Mouse (Mus musculus) adrenal gland, postnatal 4 days (tissue): ENCODE measurements around the gene Synpo2l. TPM values are rescaled to one million over a fixed set of nuclear protein-coding genes. Genes with fewer than 3 reads are reported as not detected.
"Not testable (repeated sequence)": the region's sequence is repeated elsewhere in the genome, so short reads cannot be mapped to it uniquely, and the experiment has no call there.

ENCODE experiments used
- DNase-seq, 2 experiments: peaks; one replicate each; pipeline ENCODE4 v3.0.0; 2021 to 2022; ENCODE audit warnings: low spot score in 2 of 2, mixed read lengths in 2 of 2
- long read RNA-seq, 2 experiments: library from polyadenylated mRNA; stranded (forward); transcript quantifications; one replicate each; pipeline ENCODE4 v2.0.0; 2021
- total RNA-seq, 2 experiments: library from RNA; stranded (reverse); gene quantifications; 2 replicates each; pipeline ENCODE4 v1.2.3; 2021

Gene Synpo2l
- total RNA-seq: 10 to 100 TPM in 1 of 2 experiments, 1 to 10 TPM in 1; 3.6 to 11.8 TPM
- long read RNA-seq, experiment 1, partial matches to known transcripts: 0 of 4 reads
- long read RNA-seq, experiment 1, other reads (novel, unspliced or antisense): 3 of 4 reads
- long read RNA-seq, experiment 2, partial matches to known transcripts: 0 of 2 reads
- long read RNA-seq, experiment 2, other reads (novel, unspliced or antisense): 2 of 2 reads

DNA sequence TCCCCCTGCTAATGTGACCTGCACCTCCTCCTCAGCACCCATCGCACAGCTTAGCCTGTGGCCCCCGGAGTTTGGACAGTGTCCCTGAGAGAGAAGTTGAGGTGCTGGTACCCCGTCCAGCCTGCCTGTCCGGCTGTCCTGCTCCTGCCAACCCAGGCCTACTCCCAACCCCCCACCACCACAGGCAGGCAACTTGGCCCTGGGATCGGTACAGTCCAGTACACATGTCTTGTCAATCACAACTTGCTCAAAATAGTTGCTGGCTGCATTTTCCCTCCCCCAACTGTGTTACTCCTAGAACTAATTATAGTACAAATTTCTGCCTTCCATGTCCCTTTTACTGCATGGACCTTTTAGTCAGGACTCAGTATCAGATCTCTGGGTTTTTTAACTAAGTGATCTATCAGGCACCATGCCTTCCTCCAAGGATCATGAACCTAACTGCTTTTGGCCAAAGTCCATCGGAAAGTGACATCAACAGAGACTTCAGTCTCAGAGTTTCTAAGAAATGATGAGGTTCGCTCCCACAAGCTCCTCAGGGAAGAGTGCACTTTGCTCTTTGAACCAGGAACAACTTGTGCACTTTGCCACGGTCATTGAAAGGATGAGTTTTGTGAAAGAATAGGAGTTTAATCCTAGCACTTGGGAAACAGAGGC is at the start of gene Synpo2l:
Synpo2l (minus strand) TSS at position 201 of the 657 bp plus-strand sequence.
- no peak for DNase-seq

DNA sequence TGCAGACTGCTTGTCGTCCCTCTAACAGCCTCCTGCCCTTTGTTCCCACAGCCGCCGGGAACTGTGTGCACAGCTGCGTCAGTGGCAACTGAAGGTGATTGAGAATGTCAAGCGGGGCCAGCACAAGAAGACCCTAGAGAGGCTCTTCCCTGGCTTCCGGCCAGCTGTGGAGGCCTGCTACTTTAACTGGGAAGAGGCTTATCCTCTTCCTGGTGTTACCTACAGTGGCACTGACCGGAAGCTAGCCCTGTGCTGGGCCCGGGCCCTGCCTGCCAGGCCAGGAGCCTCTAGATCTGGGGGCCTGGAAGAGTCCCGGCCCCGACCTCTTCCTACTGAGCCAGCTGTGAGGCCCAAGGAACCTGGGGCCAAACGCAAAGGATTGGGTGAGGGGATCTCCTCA is 45.7 kb upstream of the Synpo2l start:
- DNase-seq: no peak

DNA sequence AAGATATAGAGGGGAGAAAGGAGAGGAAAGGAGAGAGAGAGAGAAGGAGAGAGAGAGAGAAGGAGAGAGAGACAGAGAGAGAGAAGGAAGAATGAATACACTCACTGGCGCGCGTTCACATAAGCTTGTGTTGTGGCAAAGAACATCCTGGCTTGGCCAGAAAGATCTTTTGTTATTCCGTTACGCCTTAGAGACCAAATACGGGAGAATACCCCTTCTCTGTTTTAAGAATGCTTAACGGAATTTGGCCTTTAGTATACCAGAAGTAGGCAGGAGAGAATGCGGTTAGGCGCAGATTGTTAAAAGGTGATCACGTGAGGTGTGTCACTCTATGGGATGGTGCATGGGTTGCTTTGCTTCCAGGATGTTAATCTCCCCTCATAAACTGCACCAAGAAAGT is 40.1 kb upstream of the Synpo2l start:
- no peak for DNase-seq

DNA sequence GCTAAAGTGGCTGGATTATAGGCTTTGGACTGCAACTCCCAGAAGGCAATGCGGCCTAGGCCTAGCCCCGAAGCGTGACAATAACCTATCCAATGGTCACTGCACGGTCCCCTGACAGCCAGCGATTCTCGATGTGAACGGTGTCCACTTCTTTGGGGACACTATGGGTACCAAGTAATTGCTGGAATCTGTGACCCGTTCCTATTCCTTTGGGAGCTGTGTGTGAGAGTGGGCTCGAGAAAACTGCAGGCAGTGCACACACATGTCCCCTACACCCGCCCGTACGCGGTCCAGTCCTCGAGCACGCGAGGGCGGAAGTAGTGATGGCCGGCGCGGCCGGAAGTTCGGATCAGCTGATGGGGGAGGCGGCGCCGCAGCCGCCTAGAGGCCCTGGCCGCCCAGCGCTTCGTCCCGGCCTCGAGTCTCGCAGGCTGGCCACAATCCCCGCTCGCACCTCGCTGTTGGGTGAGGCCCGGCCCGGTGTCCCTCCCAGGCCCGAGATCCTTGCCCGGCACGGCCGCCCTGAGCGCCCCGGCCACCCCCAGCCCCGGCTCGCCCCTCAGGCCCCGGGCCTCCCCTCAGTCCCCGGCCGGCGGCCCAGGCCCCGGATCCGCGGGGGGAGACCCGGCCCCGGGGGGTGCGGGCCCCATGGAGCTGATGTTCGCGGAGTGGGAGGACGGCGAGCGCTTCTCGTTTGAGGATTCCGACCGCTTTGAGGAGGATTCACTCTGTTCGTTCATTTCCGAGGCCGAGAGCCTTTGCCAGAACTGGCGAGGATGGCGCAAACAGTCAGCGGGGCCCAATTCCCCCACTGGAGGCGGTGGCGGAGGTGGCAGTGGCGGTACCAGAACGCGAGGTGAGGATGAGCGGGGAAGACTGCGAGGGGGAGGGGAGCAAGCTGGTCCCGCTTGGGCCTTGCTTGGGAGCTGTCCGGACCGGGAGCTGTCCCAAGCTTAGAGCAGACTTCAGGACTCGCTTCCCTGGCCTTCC is 39.3 kb upstream of the Synpo2l start, which contains the start of gene Zswim8:
Zswim8 (plus strand) TSS at position 352 of the 990 bp plus-strand sequence.
- peak; percentile 71 to 78 for DNase-seq

DNA sequence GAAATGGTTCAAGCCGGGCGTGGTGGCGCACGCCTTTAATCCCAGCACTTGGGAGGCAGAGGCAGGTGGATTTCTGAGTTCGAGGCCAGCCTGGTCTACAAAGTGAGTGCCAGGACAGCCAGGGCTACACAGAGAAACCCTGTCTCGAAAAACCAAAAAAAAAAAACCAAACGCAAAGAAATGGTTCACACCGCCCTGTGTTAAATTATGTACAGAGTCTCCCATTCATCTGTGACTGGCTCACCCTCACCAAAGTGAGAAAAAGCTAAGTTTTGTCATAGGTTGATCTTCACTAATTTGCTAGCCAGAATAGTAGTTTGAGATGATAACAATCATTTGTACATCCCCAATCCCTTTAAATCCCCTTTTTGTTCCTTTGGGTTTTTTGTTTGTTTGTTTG is 35.3 kb upstream of the Synpo2l start:
- DNase-seq: not testable (repeated sequence)

DNA sequence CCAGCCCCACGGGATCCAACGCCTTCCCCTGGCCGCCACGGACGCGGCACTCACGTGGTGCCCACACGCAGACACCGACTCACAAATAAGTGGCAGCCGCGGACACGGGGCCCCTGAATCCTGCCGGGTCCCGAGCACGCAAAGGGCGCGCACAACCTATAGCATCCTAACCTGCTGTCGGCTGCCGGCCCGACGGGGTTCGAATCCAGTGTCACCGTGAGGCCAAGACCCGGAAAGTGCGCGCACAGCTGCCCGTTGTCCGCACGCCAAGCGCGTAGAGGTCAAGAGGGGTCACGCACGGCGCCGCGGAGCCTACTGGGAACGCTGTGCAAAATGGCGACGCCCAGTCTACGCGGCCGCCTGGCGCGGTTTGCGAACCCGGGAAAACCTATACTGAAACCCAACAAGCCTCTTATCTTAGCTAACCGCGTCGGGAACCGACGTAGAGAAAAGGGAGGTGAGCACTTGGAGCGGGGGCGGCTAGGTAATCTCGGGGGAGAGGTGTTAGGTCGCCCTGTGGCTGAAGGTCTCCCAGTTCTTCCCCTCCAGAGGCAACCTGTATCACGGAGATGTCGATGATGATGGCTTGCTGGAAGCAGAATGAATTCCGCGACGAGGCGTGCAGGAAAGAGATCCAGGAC is 34.7 kb upstream of the Synpo2l start, which contains the start of gene Chchd1:
Chchd1 (plus strand) TSS at position 266 of the 641 bp plus-strand sequence.
- DNase-seq: peak; percentile 76 to 83

DNA sequence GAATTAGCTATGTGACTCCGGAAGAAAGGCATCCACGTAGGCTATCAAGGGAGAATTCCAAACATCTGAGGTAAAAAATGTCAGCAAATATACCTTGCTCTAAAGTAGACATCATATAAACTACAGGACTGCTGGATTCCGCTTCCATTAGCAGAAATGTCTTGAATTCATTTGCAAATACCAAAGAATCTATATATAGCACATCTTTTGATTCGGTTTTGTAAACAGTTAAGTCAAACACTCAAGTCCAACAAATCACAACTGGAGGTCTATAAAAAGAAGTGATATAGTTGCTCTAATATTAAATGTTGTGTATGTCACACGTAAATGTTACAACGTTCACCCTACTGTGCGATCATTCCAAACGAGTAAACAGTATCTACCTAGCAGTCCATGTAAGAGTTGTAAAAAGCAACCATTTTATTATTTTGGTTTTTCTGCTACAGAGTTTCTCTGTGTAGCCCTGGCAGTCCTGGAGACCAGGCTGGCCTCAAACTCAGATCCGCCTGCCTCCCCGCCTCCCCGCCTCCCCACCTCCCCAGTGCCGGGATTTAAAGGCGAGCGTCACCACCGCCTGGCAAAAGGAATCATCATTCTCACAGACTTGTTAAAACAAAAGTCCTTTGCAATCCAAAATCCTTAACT is 34.1 kb upstream of the Synpo2l start:
- DNase-seq: no peak

DNA sequence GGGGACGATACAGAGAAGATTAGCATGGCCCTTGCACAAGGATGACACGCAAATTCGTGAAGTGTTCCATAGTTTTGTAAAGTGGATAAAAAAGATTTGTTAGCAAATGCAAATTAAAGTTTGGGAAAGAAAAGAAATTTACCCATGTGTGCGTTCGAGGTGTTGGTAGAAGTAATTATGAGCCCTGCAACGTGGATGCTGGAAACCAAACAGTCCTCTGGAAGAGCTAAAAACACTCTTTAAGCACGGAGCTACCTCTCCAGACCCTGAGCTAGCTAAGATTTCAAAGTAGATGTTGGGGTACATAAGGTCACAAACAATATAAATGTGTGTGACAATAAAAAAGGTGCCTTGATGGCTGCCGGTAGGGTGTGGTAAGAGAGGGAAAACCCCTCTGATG is 33.4 kb upstream of the Synpo2l start:
- DNase-seq: no peak

DNA sequence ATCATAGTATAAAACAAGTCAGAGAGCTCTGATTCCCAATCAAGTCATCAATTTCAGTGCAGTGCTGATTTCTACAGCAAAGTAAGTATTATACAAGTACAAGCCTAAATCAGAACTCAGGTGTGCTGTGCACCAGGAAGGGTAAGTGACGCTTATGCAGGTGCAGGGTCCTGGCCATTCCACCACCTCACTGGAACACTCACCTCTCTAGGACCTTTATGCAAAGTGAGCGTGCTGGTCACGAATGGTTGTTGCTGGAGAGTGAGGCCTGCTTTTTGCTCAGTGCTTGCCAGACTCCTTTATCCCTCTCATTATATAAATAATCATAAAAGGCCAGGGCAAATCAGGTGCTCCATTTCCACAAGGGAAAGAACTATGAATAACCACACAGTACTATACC is 32.2 kb upstream of the Synpo2l start:
- no peak for DNase-seq

DNA sequence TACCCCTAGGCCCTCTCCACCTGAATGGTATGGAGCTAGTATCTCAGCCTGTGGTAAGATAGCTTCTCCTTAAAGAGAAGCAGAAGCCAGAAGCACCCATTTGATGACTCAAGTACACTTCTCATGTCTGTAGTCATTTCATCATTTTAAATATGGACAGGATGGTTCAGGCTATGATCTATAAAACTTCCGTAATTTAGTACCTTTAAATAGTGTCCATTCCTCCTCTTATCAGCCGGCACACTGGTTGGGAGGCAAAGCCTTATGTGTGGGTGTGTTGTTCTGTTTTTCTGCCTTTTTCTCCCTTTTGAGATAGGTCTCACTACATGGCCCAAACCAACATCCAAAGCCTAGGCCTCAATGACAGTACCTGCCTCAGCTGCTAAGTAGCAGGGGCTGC is 30.4 kb upstream of the Synpo2l start:
- DNase-seq: no peak

DNA sequence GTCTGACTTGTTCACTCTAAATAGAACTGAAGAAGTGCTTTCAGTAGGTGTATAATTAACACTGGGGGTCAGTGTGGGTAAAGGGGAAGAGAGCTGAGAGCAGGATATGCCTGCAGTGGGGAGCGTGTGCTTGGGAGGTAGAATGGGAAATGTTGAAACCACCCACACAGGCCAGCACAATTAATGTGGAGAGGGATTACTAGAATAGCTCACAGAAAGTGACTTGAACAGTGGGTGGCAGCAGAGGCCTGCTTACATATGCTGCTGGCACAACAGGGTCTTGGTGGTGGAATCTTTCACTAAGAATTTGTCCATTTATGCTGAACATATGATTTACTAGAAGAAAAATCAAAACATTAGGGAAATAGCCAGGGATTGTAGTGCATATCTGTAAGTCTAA is 28.8 kb upstream of the Synpo2l start:
- no peak for DNase-seq

DNA sequence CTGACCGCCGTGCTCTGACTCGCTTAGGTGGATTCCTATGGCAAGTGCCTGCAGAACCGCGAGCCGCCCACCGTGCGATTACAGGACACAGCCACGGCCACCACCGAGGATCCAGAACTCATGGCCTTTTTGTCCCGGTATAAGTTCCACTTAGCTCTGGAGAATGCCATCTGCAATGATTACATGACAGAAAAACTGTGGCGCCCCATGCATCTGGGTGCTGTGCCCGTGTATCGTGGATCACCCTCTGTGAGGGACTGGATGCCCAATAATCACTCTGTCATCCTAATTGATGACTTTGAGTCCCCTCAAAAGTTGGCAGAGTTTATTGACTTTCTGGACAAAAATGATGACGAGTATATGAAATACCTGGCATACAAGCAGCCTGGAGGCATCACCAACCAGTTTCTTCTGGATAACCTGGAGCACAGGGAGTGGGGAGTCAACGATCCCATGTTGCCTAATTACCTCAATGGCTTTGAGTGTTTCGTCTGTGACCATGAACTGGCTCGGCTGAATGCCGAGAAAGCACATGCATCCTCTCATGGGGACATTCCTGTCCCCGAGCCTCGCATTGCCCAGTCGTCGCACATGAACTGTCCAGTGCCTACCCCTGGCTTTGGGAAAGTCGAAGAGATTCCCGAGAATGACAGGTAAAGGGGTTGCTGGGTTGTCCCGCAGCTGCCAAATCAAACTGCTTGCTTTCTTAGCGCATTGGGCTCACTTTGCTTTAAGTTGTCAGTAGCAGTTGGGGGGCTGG is 27.8 kb upstream of the Synpo2l start:
- no peak for DNase-seq

DNA sequence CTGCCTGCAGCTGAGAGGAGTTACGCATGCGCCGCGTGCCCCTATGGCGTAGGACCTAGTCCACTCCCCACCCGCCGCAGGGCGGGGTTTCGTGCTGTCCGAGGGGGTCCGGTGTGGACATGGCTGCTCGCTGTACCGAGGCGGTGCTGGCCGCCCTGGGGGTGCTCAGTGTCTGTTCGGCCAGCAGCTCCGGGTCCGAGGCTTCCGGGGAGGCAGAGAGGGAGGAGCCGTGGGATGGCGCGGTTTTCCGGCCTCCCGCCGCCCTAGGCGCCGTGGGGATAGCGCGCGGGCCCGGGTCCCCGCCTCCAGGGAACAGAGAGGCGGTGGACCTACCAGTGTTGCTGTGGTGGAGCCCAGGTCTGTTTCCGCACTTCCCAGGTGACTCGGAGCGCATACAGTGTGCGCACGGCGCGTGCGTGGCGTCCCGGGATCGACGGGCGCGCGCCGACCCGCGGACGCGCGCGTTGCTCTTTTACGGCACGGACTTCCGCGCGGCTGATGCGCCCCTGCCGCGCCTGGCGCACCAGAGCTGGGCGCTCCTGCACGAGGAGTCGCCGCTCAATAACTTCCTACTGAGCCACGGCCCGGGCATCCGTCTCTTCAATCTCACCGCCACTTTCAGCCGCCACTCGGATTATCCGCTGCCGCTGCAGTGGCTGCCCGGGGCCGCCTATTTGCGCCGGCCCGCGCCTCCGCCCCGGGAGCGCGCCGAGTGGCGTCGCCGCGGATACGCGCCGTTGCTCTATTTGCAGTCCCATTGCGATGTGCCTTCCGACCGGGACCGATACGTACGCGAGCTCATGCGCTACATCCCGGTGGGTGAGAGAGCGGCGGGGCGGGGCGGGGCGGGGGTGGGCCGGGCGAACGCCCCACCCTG is 27.0 kb upstream of the Synpo2l start, which contains the start of gene Fut11:
Fut11 (plus strand) TSS at position 85 of the 877 bp plus-strand sequence.
- DNase-seq: peak; percentile 76 to 81

DNA sequence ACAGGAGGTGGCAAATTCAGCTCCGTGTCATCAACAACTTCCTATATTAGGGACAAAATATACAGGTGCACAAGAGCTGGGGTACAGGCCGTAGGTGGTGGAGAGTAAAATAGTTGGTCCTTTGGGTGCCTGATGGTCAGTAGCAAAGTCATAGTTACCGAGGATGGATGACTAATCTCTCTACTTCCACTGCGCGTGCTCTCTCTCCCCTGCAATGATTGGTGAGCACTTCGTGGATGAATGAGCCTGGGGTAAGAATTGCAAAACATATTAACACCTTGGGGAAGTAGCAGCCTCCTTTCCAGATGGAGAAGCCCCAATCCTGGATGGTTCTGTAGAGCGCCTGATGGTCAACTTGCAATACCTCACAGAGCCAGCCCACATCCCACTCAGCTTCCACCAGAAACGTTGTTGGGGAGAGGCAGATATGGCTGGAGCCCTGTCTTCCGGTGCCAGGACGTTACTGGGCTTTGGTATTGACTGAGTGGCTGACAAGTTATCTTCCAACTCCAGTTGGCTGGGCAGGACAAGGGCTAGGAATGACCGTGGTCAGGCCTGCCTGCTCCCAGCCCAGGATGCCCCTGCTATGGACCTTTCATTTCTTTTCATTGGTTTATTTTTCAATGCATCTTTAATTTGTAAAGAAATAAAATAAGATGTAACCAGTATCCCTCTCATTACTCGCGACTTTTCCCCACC is 26.2 kb upstream of the Synpo2l start:
- no peak for DNase-seq

DNA sequence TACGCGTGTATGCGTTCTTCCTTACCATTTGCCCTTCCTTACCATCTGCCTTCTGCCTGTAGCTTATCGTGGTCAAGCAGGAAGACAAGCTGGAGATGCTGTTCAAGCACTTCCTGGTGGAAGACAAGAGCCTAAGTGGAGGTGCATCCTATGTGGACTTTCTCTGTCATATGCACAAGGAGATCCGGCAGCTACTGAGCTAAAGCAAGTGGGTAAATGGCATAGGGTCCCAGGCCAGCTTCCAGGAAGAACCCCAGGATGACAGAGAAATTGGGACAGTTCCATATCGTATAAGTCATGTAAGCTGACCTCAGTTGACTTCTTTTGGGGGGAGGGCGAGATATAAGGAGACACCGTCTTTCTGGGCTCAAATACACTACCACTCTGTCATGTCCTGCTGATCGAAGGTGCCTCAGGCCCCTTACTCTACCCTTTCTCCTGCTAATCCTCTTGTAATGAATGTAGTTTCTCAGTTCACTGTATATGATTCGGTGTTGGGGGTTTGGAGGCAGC is 25.5 kb upstream of the Synpo2l start:
- DNase-seq: no peak

DNA sequence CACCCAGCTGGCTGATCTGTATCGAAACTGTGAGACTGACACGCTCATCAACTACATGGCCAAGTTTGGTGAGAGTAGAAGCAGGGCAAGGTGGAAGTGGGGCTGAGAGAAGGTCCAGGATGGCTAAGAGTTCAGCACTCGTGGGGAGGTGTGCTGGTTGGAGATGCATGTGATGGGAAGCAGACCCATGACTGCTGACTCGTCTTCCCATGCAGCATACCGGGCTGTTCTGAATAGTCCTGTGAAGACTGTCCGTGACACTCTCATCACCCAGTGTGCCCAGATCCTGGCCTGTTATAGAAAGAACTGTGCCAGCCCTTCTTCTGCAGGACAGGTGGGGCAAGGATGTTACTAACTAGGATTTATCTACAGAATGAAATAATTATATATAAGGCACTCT is 23.6 kb upstream of the Synpo2l start:
- no peak for DNase-seq

DNA sequence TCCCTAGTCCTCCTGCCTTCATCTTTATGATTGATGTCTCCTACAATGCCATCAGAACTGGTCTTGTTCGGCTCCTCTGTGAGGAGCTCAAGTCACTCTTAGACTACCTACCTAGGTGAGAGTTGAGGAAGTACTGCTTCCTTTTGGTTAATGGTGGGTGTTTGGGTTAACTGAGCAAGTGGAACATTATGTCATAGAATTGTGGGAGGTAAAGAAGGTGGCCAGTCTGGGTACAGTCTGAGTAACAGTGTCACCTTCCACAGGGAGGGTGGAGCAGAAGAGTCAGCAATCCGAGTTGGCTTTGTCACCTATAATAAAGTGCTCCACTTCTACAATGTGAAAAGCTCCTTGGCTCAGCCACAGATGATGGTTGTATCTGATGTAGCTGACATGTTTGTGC is 20.9 kb upstream of the Synpo2l start:
- no peak for DNase-seq

DNA sequence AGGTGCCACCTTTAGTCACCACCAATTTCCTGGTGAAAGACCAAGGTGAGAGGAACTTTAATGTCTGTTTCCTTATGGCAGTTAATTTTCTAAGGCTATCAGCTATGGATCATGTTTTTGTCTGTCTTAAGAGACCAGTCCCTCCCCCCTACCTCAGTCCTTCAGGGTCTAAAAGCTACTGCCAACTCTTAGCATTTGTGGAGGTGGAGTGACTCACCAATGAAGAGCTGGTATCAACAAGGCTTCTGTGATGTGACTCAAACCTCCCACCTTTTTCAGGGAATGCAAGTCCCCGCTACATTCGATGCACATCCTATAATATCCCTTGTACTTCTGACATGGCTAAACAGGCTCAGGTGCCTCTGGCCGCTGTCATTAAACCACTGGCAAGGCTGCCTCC is 18.4 kb upstream of the Synpo2l start:
- DNase-seq: no peak
